Mouse (Mus musculus) cerebellum, adult 2 months (tissue): ENCODE data around the gene Sord. TPM values are rescaled to one million over a fixed set of nuclear protein-coding genes. Genes with fewer than 3 reads are reported as not detected.

Experiments
- DNase-seq, 2 experiments: peaks; one replicate each; pipeline ENCODE4 v3.0.0; 2021
- H3K27ac ChIP-seq: fragments of 200-500 bp; 2 replicates; pipeline ENCODE4 v1.5.1; 2012; ENCODE audit warnings: low read length, control low read depth, inconsistent platforms; ENCODE audit not compliant: insufficient read depth
- H3K27me3 ChIP-seq: fragments of 200-500 bp; 2 replicates; pipeline ENCODE4 v1.6.1; 2012; ENCODE audit warnings: inconsistent platforms, mild to moderate bottlenecking, low read length, moderate library complexity; ENCODE audit not compliant: control insufficient read depth, insufficient read depth
- H3K4me1 ChIP-seq: fragments of 200-500 bp; 2 replicates; pipeline ENCODE4 v1.6.1; 2011; ENCODE audit warnings: low read length; ENCODE audit not compliant: control insufficient read depth, insufficient read depth
- H3K4me3 ChIP-seq: fragments of 200-500 bp; replicated peaks from 2 replicates; pipeline ENCODE3; 2011; ENCODE audit warnings: mild to moderate bottlenecking, low read depth, low read length, control low read depth; ENCODE audit not compliant: insufficient read depth
- CTCF ChIP-seq: fragments of 200-500 bp; IDR thresholded peaks from 2 replicates; pipeline ENCODE4 v1.5.1; 2011; ENCODE audit warnings: low read depth, mild to moderate bottlenecking, control low read depth, low read length, moderate library complexity, borderline replicate concordance; ENCODE audit not compliant: insufficient read depth
- POLR2A ChIP-seq: fragments of 200-500 bp; IDR thresholded peaks from 2 replicates; pipeline ENCODE4 v1.6.1; 2011; ENCODE audit warnings: low read length, control low read depth, borderline replicate concordance; ENCODE audit not compliant: insufficient read depth
- WGBS: fragments of 180-500 bp; shearing (Covaris S2); methylation state at CpG from one replicate; pipeline ENCODE4 v1.1.7; 2018; 5-methylcytosine and 5-hydroxymethylcytosine counted together
- polyA plus RNA-seq: library from polyadenylated mRNA; depleted of rRNA; stranded (reverse); fragments of >200 nt; gene quantifications from 2 replicates; pipeline ENCODE4 v1.2.3, GENCODE M21; 2012

Sord gene
- polyA plus RNA-seq, 1 experiment, result 22.9 TPM

DNA sequence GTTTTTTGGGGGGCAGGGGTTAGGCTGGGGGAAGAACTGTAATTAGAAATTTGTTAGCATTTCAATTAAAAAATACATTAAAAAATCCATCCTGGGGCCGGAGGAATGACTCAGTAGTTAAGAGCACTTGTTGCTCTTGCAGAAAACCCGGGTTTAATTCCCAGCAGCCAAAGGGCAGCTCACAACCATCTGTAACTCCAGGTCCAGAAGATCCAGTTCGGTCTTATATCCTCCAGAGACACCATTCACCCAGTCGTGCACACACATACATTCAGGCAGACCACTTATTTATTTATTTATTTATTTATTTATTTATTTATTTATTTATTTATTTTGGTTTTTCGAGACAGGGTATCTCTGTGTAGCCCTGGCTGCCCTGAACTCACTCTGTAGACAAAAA, 1.2 kb upstream of the Sord start:
- no peak for DNase-seq
- Histone ChIP-seq H3K4me1 (no peaks in the 10 kb centered on the region), H3K27me3 (no peaks in the 10 kb centered on the region), H3K27ac (no peak overlapping the region), H3K4me3 (no peak overlapping the region)
- TF ChIP-seq POLR2A (no peak), CTCF (no peak)
- WGBS, result 51% methylated on average over 5 of the region's 5 CpGs

GRCm38 (mm10) chr2:122233759-122234557, 591 bp upstream of the Sord start:
- H3K27me3 ChIP-seq, result no peaks in the 10 kb centered on the region
- 3% methylated on average over 26 of the region's 26 CpGs for WGBS
- peak overlapping the region; percentile 85 for H3K4me3 ChIP-seq
- H3K4me1 ChIP-seq, result no peaks in the 10 kb centered on the region
- TF ChIP-seq CTCF, result no peak
- TF ChIP-seq POLR2A, result 0 out of 2 replicates have a peak, but pooled peaks have one; percentile 5
- H3K27ac ChIP-seq, result no peak overlapping the region
- peak; percentile 53 to 54 for DNase-seq

GRCm38 (mm10) chr2:122235425-122235824, 876 bp downstream of the Sord start:
- no peak for TF ChIP-seq POLR2A
- no peak for TF ChIP-seq CTCF
- Histone ChIP-seq H3K4me3 (no peak overlapping the region), H3K4me1 (no peaks in the 10 kb centered on the region), H3K27ac (no peak overlapping the region), H3K27me3 (no peaks in the 10 kb centered on the region)
- 48% methylated on average over 2 of the region's 2 CpGs for WGBS
- no peak for DNase-seq

- DNase-seq, result no peak
- Histone ChIP-seq H3K27me3 (no peaks in the 10 kb centered on the region), H3K4me1 (no peaks in the 10 kb centered on the region), H3K4me3 (no peak overlapping the region), H3K27ac (no peak overlapping the region)
- TF ChIP-seq CTCF (no peak), POLR2A (no peak)
Measured at GRCm38 (mm10) chr2:122236321-122236720, 1.8 kb downstream of the Sord start.

DNA sequence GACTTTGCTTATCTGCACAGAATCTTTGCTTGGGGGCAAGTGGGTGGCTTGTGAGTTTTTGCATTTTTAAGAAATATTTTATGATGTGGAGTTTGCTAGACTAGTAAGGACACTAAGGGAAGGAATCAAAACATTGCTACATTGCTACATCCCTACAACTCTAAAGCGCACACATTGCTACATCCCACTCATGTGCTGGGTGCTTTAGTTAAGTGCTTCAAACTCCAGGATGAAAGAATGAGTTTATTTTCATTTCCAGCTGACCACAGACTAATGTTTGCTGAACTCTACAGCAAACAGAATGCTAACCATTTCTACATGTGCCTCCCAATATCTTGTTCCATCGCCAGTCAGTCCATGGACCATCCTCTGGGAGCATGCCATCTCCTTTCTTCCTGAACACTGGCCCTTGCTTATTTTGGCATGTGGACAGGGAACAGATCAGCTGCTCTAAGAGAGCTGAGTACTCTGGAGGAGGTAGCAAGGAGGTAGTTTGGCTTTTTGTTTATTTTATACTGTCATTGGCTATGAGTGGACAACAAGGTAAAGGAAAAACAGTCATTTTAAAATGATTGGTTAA, 3.4 kb downstream of the Sord start:
- Histone ChIP-seq H3K27ac (no peak overlapping the region), H3K4me3 (no peak overlapping the region), H3K27me3 (no peaks in the 10 kb centered on the region), H3K4me1 (no peaks in the 10 kb centered on the region)
- no peak for DNase-seq
- no peak for TF ChIP-seq CTCF
- TF ChIP-seq POLR2A, result no peak
- WGBS, result 55% methylated on average over 2 of the region's 2 CpGs

GRCm38 (mm10) chr2:122240735-122241134, 6.2 kb downstream of the Sord start:
- H3K27me3 ChIP-seq, result no peaks in the 10 kb centered on the region
- no peak overlapping the region for H3K27ac ChIP-seq
- TF ChIP-seq POLR2A (no peak), CTCF (no peak)
- peaks cover 3% of the 10 kb centered on the region; the same call in 1 of the 2 replicates for H3K4me1 ChIP-seq
- no peak overlapping the region for H3K4me3 ChIP-seq
- DNase-seq, result no peak

DNA sequence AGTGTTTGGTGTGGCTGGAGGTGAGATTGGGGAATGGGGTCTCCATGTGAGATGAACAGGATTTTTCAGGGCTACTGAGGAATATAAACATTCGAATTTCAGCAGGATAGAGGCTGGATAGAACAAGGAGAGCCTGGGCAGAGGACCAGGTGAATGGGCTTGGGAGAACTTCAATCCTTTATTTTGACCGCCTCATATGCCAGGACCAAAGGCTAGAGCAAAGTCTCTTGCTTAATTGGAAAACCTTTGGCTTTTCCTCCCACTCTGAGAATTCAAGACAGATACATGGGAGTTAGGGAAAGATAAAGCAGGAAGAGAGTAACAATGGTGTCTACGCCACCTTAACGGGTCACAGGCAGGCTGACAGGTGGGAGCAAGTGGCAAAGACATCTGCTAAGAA, 6.7 kb downstream of the Sord start:
- 93% methylated on average over 4 of the region's 4 CpGs for WGBS
- Histone ChIP-seq H3K4me1 (peaks cover 3% of the 10 kb centered on the region; the same call in 1 of the 2 replicates), H3K27ac (no peak overlapping the region), H3K4me3 (no peak overlapping the region), H3K27me3 (no peaks in the 10 kb centered on the region; the same call in 1 of the 2 replicates)
- no peak for DNase-seq
- TF ChIP-seq CTCF (no peak), POLR2A (no peak)

GRCm38 (mm10) chr2:122241935-122242334, 7.4 kb downstream of the Sord start:
- no peak for DNase-seq
- no peak overlapping the region for H3K4me3 ChIP-seq
- TF ChIP-seq CTCF, result no peak
- TF ChIP-seq POLR2A, result no peak
- WGBS, result 58% methylated on average over 6 of the region's 6 CpGs
- no peak overlapping the region for H3K27ac ChIP-seq
- H3K27me3 ChIP-seq, result no peaks in the 10 kb centered on the region; the same call in 1 of the 2 replicates
- peaks cover 3% of the 10 kb centered on the region; the same call in 1 of the 2 replicates for H3K4me1 ChIP-seq
